Mouse (Mus musculus) myocyte (in vitro differentiated cells): ENCODE results near the gene Nudt12. TPM values are rescaled to one million over a fixed set of nuclear protein-coding genes. Genes with fewer than 3 reads are reported as not detected.

Experiments used
- H3K27me3 ChIP-seq: one replicate; pipeline ENCODE4 v1.6.1; 2011; ENCODE audit not compliant: control insufficient read depth, insufficient read depth, insufficient read length
- H3K36me3 ChIP-seq: one replicate; pipeline ENCODE4 v1.6.1; 2011; ENCODE audit not compliant: control insufficient read depth, insufficient read depth
- H3K4me2 ChIP-seq: one replicate; pipeline ENCODE4 v1.6.1; 2011; ENCODE audit warnings: low read depth, control low read depth
- H3K4me3 ChIP-seq: one replicate; pipeline ENCODE4 v1.5.1; 2011; ENCODE audit warnings: mild to moderate bottlenecking, control low read depth, moderate library complexity
- H3K79me2 ChIP-seq: one replicate; pipeline ENCODE4 v1.6.1; 2011; ENCODE audit not compliant: control insufficient read depth, insufficient read depth
- H3ac ChIP-seq: one replicate; pipeline ENCODE4 v1.6.1; 2011; ENCODE audit not compliant: control insufficient read depth, insufficient read length
- CEBPB ChIP-seq: IDR thresholded peaks from 2 replicates; pipeline ENCODE4 v1.6.1; 2011; ENCODE audit warnings: mild to moderate bottlenecking, moderate library complexity; ENCODE audit not compliant: poor library complexity, insufficient read depth, severe bottlenecking
- E2F4 ChIP-seq: IDR thresholded peaks from one replicate; pipeline ENCODE4 v1.6.1; 2011; ENCODE audit warnings: mild to moderate bottlenecking, control low read depth, moderate library complexity; ENCODE audit not compliant: insufficient read depth
- MAX ChIP-seq: IDR thresholded peaks from one replicate; pipeline ENCODE4 v1.6.1; 2011; ENCODE audit warnings: low read depth, mild to moderate bottlenecking, control low read depth
- MYOD1 ChIP-seq, 3 experiments: IDR thresholded peaks; one replicate each; pipeline ENCODE4 v1.6.1; 2011; ENCODE audit warnings: control low read depth in 2 of 3, low read depth in 2 of 3, mild to moderate bottlenecking in 2 of 3, moderate library complexity in 1 of 3; ENCODE audit not compliant: insufficient read length in 2 of 3, control insufficient read depth in 1 of 3
- MYOG ChIP-seq, 3 experiments: IDR thresholded peaks; one replicate each; pipeline ENCODE4 v1.6.1; 2011; ENCODE audit warnings: control low read depth in 2 of 3, low read depth in 2 of 3, mild to moderate bottlenecking in 2 of 3; ENCODE audit not compliant: insufficient read length in 2 of 3, control insufficient read depth in 1 of 3, insufficient read depth in 1 of 3
- POLR2A ChIP-seq: IDR thresholded peaks from one replicate; pipeline ENCODE4 v1.6.1; 2011; ENCODE audit warnings: low read depth, mild to moderate bottlenecking, control low read depth, moderate library complexity; ENCODE audit not compliant: insufficient read length
- POLR2AphosphoS2 ChIP-seq: IDR thresholded peaks from one replicate; pipeline ENCODE4 v1.6.1; 2011; ENCODE audit warnings: low read depth, control low read depth; ENCODE audit not compliant: insufficient read length
- REST ChIP-seq: IDR thresholded peaks from one replicate; pipeline ENCODE4 v1.6.1; 2011; ENCODE audit warnings: mild to moderate bottlenecking, control low read depth, moderate library complexity; ENCODE audit not compliant: insufficient read depth, insufficient read length
- SRF ChIP-seq: IDR thresholded peaks from one replicate; pipeline ENCODE4 v1.6.1; 2011; ENCODE audit warnings: low read depth; ENCODE audit not compliant: control insufficient read depth, insufficient read length
- TCF12 ChIP-seq: IDR thresholded peaks from one replicate; pipeline ENCODE4 v1.6.1; 2011; ENCODE audit warnings: mild to moderate bottlenecking, control low read depth; ENCODE audit not compliant: poor library complexity, insufficient read depth, severe bottlenecking
- TCF3 ChIP-seq: IDR thresholded peaks from one replicate; pipeline ENCODE4 v1.6.1; 2011; ENCODE audit warnings: low read depth, control low read depth; ENCODE audit not compliant: insufficient read length
- USF1 ChIP-seq: IDR thresholded peaks from one replicate; pipeline ENCODE4 v1.6.1; 2011; ENCODE audit warnings: low read depth, mild to moderate bottlenecking, control low read depth, moderate library complexity
- polyA plus RNA-seq: library from polyadenylated mRNA; unstranded; fragments of >200 nt; fragmentation: generic; extraction: Trizol; gene quantifications from one replicate; pipeline ENCODE4 v1.2.1, GENCODE M21; 2012; ENCODE audit warnings: missing spikeins

Gene Nudt12
- polyA plus RNA-seq, 1 experiment, result 0.38 TPM

GRCm38 (mm10) chr17:59011546-59012307, 1.4 kb downstream of the Nudt12 start:
- Histone ChIP-seq H3K36me3 (no peaks in the 10 kb centered on the region), H3ac (no peak overlapping the region), H3K27me3 (no peaks in the 10 kb centered on the region), H3K79me2 (no peaks in the 10 kb centered on the region), H3K4me2 (no peak overlapping the region), H3K4me3 (no peak overlapping the region)
- no peak for TF ChIP-seq TCF12
- TF ChIP-seq MYOG (IDR thresholded peaks at IDR 0.05; ENCODE audit: control insufficient read depth in 1 of 3, insufficient read depth in 1 of 3, insufficient read length in 2 of 3, low read depth in 2 of 3), result no peak
- no peak for TF ChIP-seq TCF3
- no peak for TF ChIP-seq MYOD1 (IDR thresholded peaks at IDR 0.05; ENCODE audit: control insufficient read depth in 1 of 3, insufficient read length in 2 of 3, low read depth in 2 of 3)
- no peak for TF ChIP-seq REST
- no peak for TF ChIP-seq USF1
- TF ChIP-seq POLR2AphosphoS2, result no peak
- TF ChIP-seq MAX, result no peak
- TF ChIP-seq CEBPB, result no peak
- TF ChIP-seq POLR2A, result no peak
- TF ChIP-seq SRF, result no peak
- TF ChIP-seq E2F4, result no peak

GRCm38 (mm10) chr17:58991275-58991674, 21.9 kb downstream of the Nudt12 start, which contains the start of gene Pdzph1:
Gene Pdzph1, minus strand, starts transcription at chr17:58991375.
- no peak for TF ChIP-seq TCF3
- TF ChIP-seq SRF, result no peak
- no peak for TF ChIP-seq MAX
- TF ChIP-seq TCF12, result no peak
- TF ChIP-seq POLR2AphosphoS2, result no peak
- no peak for TF ChIP-seq REST
- TF ChIP-seq MYOG (IDR thresholded peaks at IDR 0.05; ENCODE audit: control insufficient read depth in 1 of 3, insufficient read depth in 1 of 3, insufficient read length in 2 of 3, low read depth in 2 of 3), result no peak
- no peak for TF ChIP-seq POLR2A
- TF ChIP-seq MYOD1 (IDR thresholded peaks at IDR 0.05; ENCODE audit: control insufficient read depth in 1 of 3, insufficient read length in 2 of 3, low read depth in 2 of 3), result no peak
- TF ChIP-seq E2F4, result no peak
- no peak for TF ChIP-seq USF1
- TF ChIP-seq CEBPB, result no peak
- Histone ChIP-seq H3ac (no peak within 1 kb of the TSS), H3K4me3 (no peak within 1 kb of the TSS), H3K27me3 (no peaks in the 10 kb centered on the region), H3K36me3 (no peaks in the 10 kb centered on the region), H3K4me2 (no peak within 1 kb of the TSS), H3K79me2 (no peaks in the 10 kb centered on the region)

- Histone ChIP-seq H3K27me3 (no peaks in the 10 kb centered on the region), H3K4me3 (no peak overlapping the region), H3K79me2 (no peaks in the 10 kb centered on the region), H3K36me3 (no peaks in the 10 kb centered on the region), H3K4me2 (no peak overlapping the region), H3ac (no peak overlapping the region)
- TF ChIP-seq USF1 (no peak), CEBPB (no peak), TCF12 (no peak), MYOD1 (IDR thresholded peaks at IDR 0.05; ENCODE audit: control insufficient read depth in 1 of 3, insufficient read length in 2 of 3, low read depth in 2 of 3) (no peak), SRF (no peak), TCF3 (no peak), E2F4 (no peak), MYOG (IDR thresholded peaks at IDR 0.05; ENCODE audit: control insufficient read depth in 1 of 3, insufficient read depth in 1 of 3, insufficient read length in 2 of 3, low read depth in 2 of 3) (no peak), POLR2A (no peak), POLR2AphosphoS2 (no peak), REST (no peak)
Measured at GRCm38 (mm10) chr17:58973237-58973636, 39.9 kb downstream of the Nudt12 start.

GRCm38 (mm10) chr17:58959905-58960304, 53.3 kb downstream of the Nudt12 start:
- no peaks in the 10 kb centered on the region for H3K27me3 ChIP-seq
- TF ChIP-seq MAX (no peak), E2F4 (no peak), POLR2A (no peak), CEBPB (no peak), MYOG (IDR thresholded peaks at IDR 0.05; ENCODE audit: control insufficient read depth in 1 of 3, insufficient read depth in 1 of 3, insufficient read length in 2 of 3, low read depth in 2 of 3) (no peak), TCF3 (no peak), TCF12 (no peak), REST (no peak), SRF (no peak), USF1 (no peak), POLR2AphosphoS2 (no peak)
- no peaks in the 10 kb centered on the region for H3K36me3 ChIP-seq
- no peak overlapping the region for H3ac ChIP-seq
- no peaks in the 10 kb centered on the region for H3K79me2 ChIP-seq
- H3K4me3 ChIP-seq, result no peak overlapping the region
- H3K4me2 ChIP-seq, result no peak overlapping the region
